Mouse (Mus musculus) olfactory bulb, adult 2 months (tissue): ENCODE measurements around the gene Syt10.

Experiments used
- CTCF ChIP-seq: fragments of 200-500 bp; IDR thresholded peaks from 2 replicates; pipeline ENCODE4 v1.5.1; 2012; ENCODE audit warnings: low read depth, mild to moderate bottlenecking, low read length, moderate library complexity; ENCODE audit not compliant: insufficient read depth
- POLR2A ChIP-seq: fragments of 200-500 bp; IDR thresholded peaks from 2 replicates; pipeline ENCODE4 v1.6.1; 2012; ENCODE audit warnings: mild to moderate bottlenecking, low read depth, low read length, moderate library complexity; ENCODE audit not compliant: insufficient read depth

DNA sequence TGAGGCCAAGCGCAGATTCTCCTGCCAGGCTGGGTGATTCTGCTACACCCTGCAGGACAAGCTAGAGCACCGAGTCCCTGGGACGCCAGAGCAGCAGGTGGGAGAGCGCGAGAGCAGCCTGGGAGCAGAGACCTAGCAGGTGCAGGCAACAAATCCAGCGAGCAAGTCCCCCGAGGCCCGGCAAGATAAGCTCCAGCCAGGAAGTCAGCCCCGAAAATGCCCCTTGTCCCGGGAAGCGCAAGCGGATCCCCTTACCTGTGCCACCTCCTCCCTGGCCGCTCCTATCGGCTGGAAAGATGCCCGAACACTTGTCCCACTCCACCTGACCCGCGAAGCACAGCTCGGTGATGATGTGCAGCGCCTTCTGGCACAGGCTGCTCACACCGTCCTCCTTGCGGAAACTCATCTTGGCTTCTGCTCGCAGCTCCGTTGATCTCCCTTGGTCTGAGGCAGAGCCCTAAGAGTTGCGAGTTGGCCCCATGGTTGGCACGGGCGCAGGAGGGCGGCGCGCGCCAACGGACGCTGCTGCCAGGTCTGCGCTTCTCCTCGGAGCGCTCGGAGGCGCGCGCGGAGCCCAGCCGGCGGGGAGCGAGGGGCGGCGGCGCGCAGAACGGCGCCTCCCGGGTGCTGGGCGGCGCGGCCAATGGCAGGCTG is at the start of gene Syt10:
- no peak for TF ChIP-seq CTCF
- no peak for TF ChIP-seq POLR2A
